Mouse (Mus musculus) CH12.LX (cell line): ENCODE measurements around the gene Gng5.

Source experiments
- BHLHE40 ChIP-seq: IDR thresholded peaks from 2 replicates; pipeline ENCODE4 v1.6.1; 2011; ENCODE audit warnings: mild to moderate bottlenecking, low read depth, low read length, improper control_type of control experiment
- CHD1 ChIP-seq: IDR thresholded peaks from 2 replicates; pipeline ENCODE4 v1.6.1; 2012; ENCODE audit warnings: low read depth, low read length, improper control_type of control experiment, inconsistent platforms
- CTCF ChIP-seq, 2 experiments: IDR thresholded peaks in 1 of 2; conservative IDR thresholded peaks in 1 of 2; 2 replicates each; pipeline ENCODE4 v1.5.1; 2011 to 2012; ENCODE audit warnings: low read depth in 2 of 2, low read length in 2 of 2, improper control_type of control experiment in 1 of 2, inconsistent platforms in 1 of 2, mild to moderate bottlenecking in 1 of 2, moderate library complexity in 1 of 2
- E2F4 ChIP-seq: IDR thresholded peaks from 2 replicates; pipeline ENCODE4 v1.6.1; 2011; ENCODE audit warnings: low read depth, low read length, improper control_type of control experiment; ENCODE audit not compliant: insufficient replicate concordance
- EP300 ChIP-seq: IDR thresholded peaks from 2 replicates; pipeline ENCODE4 v1.6.1; 2011; ENCODE audit warnings: low read length, improper control_type of control experiment
- NELFE ChIP-seq: IDR thresholded peaks from 2 replicates; pipeline ENCODE4 v1.6.1; 2011; ENCODE audit warnings: low read depth, low read length, improper control_type of control experiment
- POLR2A ChIP-seq: IDR thresholded peaks from 2 replicates; pipeline ENCODE4 v1.6.1; 2011; ENCODE audit warnings: low read depth, mild to moderate bottlenecking, improper control_type of control experiment, low read length
- RCOR1 ChIP-seq: conservative IDR thresholded peaks from 2 replicates; pipeline ENCODE4 v1.6.1; 2012; ENCODE audit warnings: low read depth, mild to moderate bottlenecking, inconsistent platforms, low read length, improper control_type of control experiment
- TCF12 ChIP-seq: IDR thresholded peaks from 2 replicates; pipeline ENCODE4 v1.6.1; 2014; ENCODE audit warnings: low read depth, mild to moderate bottlenecking, inconsistent platforms, low read length, improper control_type of control experiment
- USF1 ChIP-seq: IDR thresholded peaks from 2 replicates; pipeline ENCODE4 v1.6.1; 2014; ENCODE audit warnings: low read depth, mild to moderate bottlenecking, inconsistent platforms, low read length, improper control_type of control experiment
- ZNF384 ChIP-seq: IDR thresholded peaks from 2 replicates; pipeline ENCODE4 v1.6.1; 2012; ENCODE audit warnings: low read depth, low read length, improper control_type of control experiment, inconsistent platforms

GRCm38 (mm10) chr3:146528335-146528734 is 28.7 kb downstream of the Gng5 start:
- TF ChIP-seq TCF12 (no peak), POLR2A (no peak), ZNF384 (no peak), CTCF (conservative IDR thresholded peaks at IDR 0.05 in 1 of 2, IDR thresholded peaks at IDR 0.05 in 1 of 2; ENCODE audit: low read depth in 2 of 2, low read length in 2 of 2) (no peak), E2F4 (no peak), EP300 (no peak), BHLHE40 (no peak), CHD1 (no peak), USF1 (no peak), NELFE (no peak), RCOR1 (no peak)
